Mouse (Mus musculus) ovary, postnatal 10 days (tissue): ENCODE measurements around the gene Ppp2r5a.
A peak's percentile ranks its signal among the peaks of the same experiment; 100 is the strongest.

Experiments used
- DNase-seq: peaks from one replicate; pipeline ENCODE4 v3.0.0; 2022; ENCODE audit warnings: low spot score

The Ppp2r5a gene

GRCm38 (mm10) chr1:191417111-191417510 lies 14.0 kb upstream of the Ppp2r5a start:
- no peak for DNase-seq

GRCm38 (mm10) chr1:191416611-191417010 lies 13.5 kb upstream of the Ppp2r5a start:
- DNase-seq: no peak

- DNase-seq: no peak
Observed at GRCm38 (mm10) chr1:191414432-191414831, 11.4 kb upstream of the Ppp2r5a start.

- no peak for DNase-seq
Observed at GRCm38 (mm10) chr1:191413691-191414415, 10.8 kb upstream of the Ppp2r5a start.

- DNase-seq: no peak
Observed at GRCm38 (mm10) chr1:191410294-191411036, 7.4 kb upstream of the Ppp2r5a start.

GRCm38 (mm10) chr1:191407246-191407645 lies 4.2 kb upstream of the Ppp2r5a start:
- DNase-seq: no peak

- DNase-seq: no peak
Observed at GRCm38 (mm10) chr1:191406516-191406915, 3.4 kb upstream of the Ppp2r5a start.

- DNase-seq: no peak
Observed at GRCm38 (mm10) chr1:191404721-191405329, 1.8 kb upstream of the Ppp2r5a start.

GRCm38 (mm10) chr1:191404301-191404700 lies 1.2 kb upstream of the Ppp2r5a start:
- no peak for DNase-seq

- no peak for DNase-seq
Observed at GRCm38 (mm10) chr1:191402506-191402905, 566 bp downstream of the Ppp2r5a start.

- DNase-seq: peak; percentile 96
Observed at GRCm38 (mm10) chr1:191396897-191397849, 5.9 kb downstream of the Ppp2r5a start.

GRCm38 (mm10) chr1:191396446-191396845 lies 6.6 kb downstream of the Ppp2r5a start:
- no peak for DNase-seq

GRCm38 (mm10) chr1:191395871-191396433 lies 7.1 kb downstream of the Ppp2r5a start:
- DNase-seq: no peak

- no peak for DNase-seq
Observed at GRCm38 (mm10) chr1:191395200-191395599, 7.9 kb downstream of the Ppp2r5a start.

- DNase-seq: no peak
Observed at GRCm38 (mm10) chr1:191394126-191394525, 8.9 kb downstream of the Ppp2r5a start.

- no peak for DNase-seq
Observed at GRCm38 (mm10) chr1:191393536-191393935, 9.5 kb downstream of the Ppp2r5a start.

- DNase-seq: no peak
Observed at GRCm38 (mm10) chr1:191391311-191391710, 11.8 kb downstream of the Ppp2r5a start.

- DNase-seq: no peak
Observed at GRCm38 (mm10) chr1:191384786-191385430, 18.2 kb downstream of the Ppp2r5a start.

GRCm38 (mm10) chr1:191381955-191382736 lies 20.9 kb downstream of the Ppp2r5a start:
- no peak for DNase-seq

GRCm38 (mm10) chr1:191380843-191381242 lies 22.2 kb downstream of the Ppp2r5a start:
- no peak for DNase-seq
